Mouse (Mus musculus) midbrain, embryonic 11.5 days (tissue): ENCODE measurements around the gene Itga4. TPM values are rescaled to one million over a fixed set of nuclear protein-coding genes. Genes with fewer than 3 reads are reported as not detected.

ENCODE experiments used
- ATAC-seq: fragments of 200-750 bp; cut with Nextera tagmentation; 2 replicates; pipeline ENCODE4 v1.8.0; 2017; ENCODE audit warnings: moderate TSS enrichment, moderate library complexity; ENCODE audit not compliant: low FRiP score
- DNase-seq: peaks from one replicate; pipeline ENCODE4 v3.0.0; 2015; ENCODE audit warnings: low spot score; ENCODE audit errors: missing footprints
- H3K27ac ChIP-seq: fragments of 300-500 bp; sonication (generic); 2 replicates; pipeline ENCODE4 v1.5.1; 2014; ENCODE audit warnings: low read depth, low read length
- H3K27me3 ChIP-seq: fragments of 300-500 bp; sonication (generic); 2 replicates; pipeline ENCODE4 v1.6.1; 2014; ENCODE audit warnings: mild to moderate bottlenecking, low read length, moderate library complexity, mixed read lengths; ENCODE audit not compliant: control insufficient read depth, insufficient read depth
- H3K36me3 ChIP-seq: fragments of 300-500 bp; sonication (generic); 2 replicates; pipeline ENCODE4 v1.6.1; 2014; ENCODE audit warnings: mild to moderate bottlenecking, low read length, moderate library complexity, mixed read lengths; ENCODE audit not compliant: control insufficient read depth, insufficient read depth
- H3K4me1 ChIP-seq: fragments of 300-500 bp; sonication (generic); 2 replicates; pipeline ENCODE4 v1.6.1; 2014; ENCODE audit warnings: low read length; ENCODE audit not compliant: control insufficient read depth, insufficient read depth
- H3K4me2 ChIP-seq: fragments of 300-500 bp; sonication (generic); 2 replicates; pipeline ENCODE4 v1.6.1; 2014; ENCODE audit warnings: mild to moderate bottlenecking, moderate library complexity
- H3K4me3 ChIP-seq: fragments of 300-500 bp; sonication (generic); 2 replicates; pipeline ENCODE4 v1.5.1; 2014; ENCODE audit warnings: low read depth, low read length
- H3K9ac ChIP-seq: fragments of 300-500 bp; sonication (generic); 2 replicates; pipeline ENCODE4 v1.6.1; 2014; ENCODE audit warnings: low read length
- H3K9me3 ChIP-seq: fragments of 300-500 bp; sonication (generic); 2 replicates; pipeline ENCODE4 v1.6.1; 2016; ENCODE audit warnings: low read length; ENCODE audit not compliant: control insufficient read depth
- WGBS: fragments of 180-500 bp; shearing (Covaris S2); extraction: QIAGEN DNeasy Blood & Tissue Kit; methylation state at CpG from one replicate; pipeline ENCODE4 v1.1.7; 2014; 5-methylcytosine and 5-hydroxymethylcytosine counted together
- polyA plus RNA-seq: library from polyadenylated mRNA; unstranded; fragments of >200 nt; fragmentation: Nextera tagmentation; extraction: Ambion mirVana; gene quantifications from 2 replicates; pipeline ENCODE4 v1.2.1, GENCODE M21; 2014

Itga4 gene
- polyA plus RNA-seq, 1 experiment from 2014 or later, result 8.6 TPM

DNA sequence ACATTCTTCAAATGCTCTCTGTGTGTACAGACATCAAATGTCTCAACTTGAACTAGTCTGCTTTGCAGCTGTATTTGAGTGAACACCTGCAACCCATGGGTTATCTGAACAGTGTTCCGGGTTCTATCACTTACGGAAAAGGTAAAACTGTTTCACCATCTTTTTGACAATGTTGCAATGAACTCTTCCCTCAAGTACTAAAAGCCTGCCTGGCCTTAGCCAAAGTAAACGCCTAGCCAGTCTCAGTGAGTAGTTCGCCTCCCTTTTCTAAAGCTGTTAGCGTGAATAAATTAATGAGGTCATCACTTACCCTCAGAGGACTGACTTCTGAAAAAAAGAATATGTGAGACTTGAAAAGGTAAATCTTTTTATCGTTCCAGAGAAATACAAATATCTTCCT, 18.0 kb upstream of the Itga4 start:
- 75% methylated on average over 6 of the region's 6 CpGs for WGBS
- H3K9ac ChIP-seq, result no peak overlapping the region

DNA sequence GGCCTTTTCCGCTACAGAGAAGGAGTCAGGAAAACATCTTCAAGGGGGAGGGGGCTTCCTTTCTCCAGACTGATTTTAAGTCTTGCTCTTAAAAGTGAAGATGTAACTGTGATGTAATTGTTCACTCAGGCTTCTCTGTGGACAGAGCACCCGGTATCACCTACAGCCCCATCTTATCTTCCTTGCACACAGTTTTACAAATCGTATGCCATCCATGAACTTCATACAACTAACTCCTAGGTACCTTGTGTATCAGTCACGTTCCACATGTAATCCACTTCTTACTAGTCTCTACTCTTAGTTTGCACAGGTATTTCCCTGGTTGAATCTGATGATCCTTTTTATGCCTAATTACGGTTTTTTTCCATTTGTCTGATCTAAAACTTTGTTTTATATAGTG, 10.9 kb upstream of the Itga4 start:
- Histone ChIP-seq H3K27me3 (no peaks in the 10 kb centered on the region), H3K4me3 (no peak overlapping the region), H3K27ac (no peak overlapping the region), H3K9me3 (no peaks in the 10 kb centered on the region), H3K9ac (no peak overlapping the region), H3K4me1 (no peaks in the 10 kb centered on the region), H3K4me2 (no peak overlapping the region), H3K36me3 (no peaks in the 10 kb centered on the region)
- WGBS, result 85% methylated on average over 5 of the region's 5 CpGs
- no peak for DNase-seq
- ATAC-seq, result no peak

More for the DNA sequence above, 18.0 kb upstream of the Itga4 start:
- Histone ChIP-seq H3K4me2 (no peak overlapping the region), H3K4me1 (no peaks in the 10 kb centered on the region), H3K36me3 (no peaks in the 10 kb centered on the region), H3K27me3 (no peaks in the 10 kb centered on the region), H3K27ac (no peak overlapping the region), H3K4me3 (no peak overlapping the region), H3K9me3 (no peaks in the 10 kb centered on the region)
- ATAC-seq, result 0 out of 2 replicates have a peak, but pooled peaks have one; percentile 22
- no peak for DNase-seq

DNA sequence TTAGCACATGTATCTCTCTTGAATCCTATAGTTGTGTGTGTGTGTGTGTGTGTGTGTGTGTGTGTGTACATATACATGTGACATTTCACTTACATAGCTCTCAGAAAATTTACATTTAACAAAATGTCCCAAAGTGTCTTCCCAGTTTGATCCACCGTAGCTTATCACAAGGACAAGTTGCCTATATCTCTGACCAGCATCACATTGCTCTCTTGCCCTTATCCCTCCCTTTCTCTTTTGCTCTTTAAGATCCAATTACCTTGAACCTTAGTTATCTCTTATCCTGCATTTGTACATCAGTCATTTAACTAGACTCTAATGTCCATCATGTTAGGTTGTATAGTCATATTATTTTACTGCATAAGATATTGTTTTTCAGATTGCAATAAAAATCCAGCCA, 10.5 kb upstream of the Itga4 start:
- no peaks in the 10 kb centered on the region for H3K9me3 ChIP-seq
- no peaks in the 10 kb centered on the region for H3K4me1 ChIP-seq
- H3K9ac ChIP-seq, result no peak overlapping the region
- no peaks in the 10 kb centered on the region for H3K27me3 ChIP-seq
- no peak for DNase-seq
- ATAC-seq, result no peak
- WGBS, result 97% methylated on average over 1 of the region's 1 CpGs
- no peak overlapping the region for H3K4me3 ChIP-seq
- H3K27ac ChIP-seq, result no peak overlapping the region
- no peaks in the 10 kb centered on the region for H3K36me3 ChIP-seq
- no peak overlapping the region for H3K4me2 ChIP-seq

DNA sequence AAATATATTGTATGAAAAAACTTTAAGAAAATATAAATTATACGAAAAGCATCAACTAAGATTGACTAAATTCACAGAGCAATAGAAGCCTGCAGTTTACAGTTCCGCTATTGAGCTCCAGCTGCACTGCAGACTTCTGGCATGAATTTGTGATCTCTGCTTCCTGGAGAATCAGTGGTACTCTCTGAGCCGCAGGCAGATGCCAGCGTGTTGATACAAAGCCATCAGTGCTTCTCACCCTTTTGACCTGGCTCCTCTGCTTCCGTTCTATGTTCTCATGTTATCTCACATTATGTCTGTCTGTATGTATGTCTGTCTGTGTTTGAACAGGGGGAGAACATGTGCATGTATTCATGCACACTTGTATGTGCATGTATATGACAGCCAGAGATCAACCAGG, 6.9 kb upstream of the Itga4 start:
- Histone ChIP-seq H3K9me3 (no peaks in the 10 kb centered on the region), H3K27ac (no peak overlapping the region), H3K36me3 (no peaks in the 10 kb centered on the region), H3K4me2 (no peak overlapping the region), H3K4me1 (no peaks in the 10 kb centered on the region), H3K9ac (no peak overlapping the region), H3K27me3 (no peaks in the 10 kb centered on the region), H3K4me3 (no peak overlapping the region)
- DNase-seq (no peak), ATAC-seq (no peak)
- WGBS, result 84% methylated on average over 5 of the region's 5 CpGs

DNA sequence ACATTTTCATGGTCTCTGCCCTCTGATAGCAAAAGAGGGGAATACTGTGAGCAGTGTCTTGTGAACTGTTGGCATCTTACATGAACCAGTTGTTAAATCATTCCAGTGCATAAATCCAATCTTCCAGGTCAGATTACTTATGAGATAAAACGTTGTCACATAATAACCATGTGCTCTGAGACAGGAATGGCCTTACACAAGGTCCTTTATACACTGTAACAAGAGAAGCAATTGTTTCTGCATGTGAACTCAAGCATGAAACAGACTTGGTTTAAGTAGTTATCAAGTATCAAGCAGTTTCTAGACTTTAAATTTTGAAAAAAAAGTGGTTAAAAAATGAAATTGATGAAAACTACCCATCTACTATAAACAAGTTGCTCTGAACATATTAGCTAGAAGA, 4.7 kb upstream of the Itga4 start:
- DNase-seq, result no peak
- H3K4me2 ChIP-seq, result no peak overlapping the region
- H3K36me3 ChIP-seq, result no peaks in the 10 kb centered on the region
- ATAC-seq, result no peak
- no peak overlapping the region for H3K27ac ChIP-seq
- no peaks in the 10 kb centered on the region for H3K4me1 ChIP-seq
- H3K4me3 ChIP-seq, result no peak overlapping the region
- no peak overlapping the region for H3K9ac ChIP-seq
- 40% methylated on average over 1 of the region's 1 CpGs for WGBS
- H3K9me3 ChIP-seq, result no peaks in the 10 kb centered on the region
- no peaks in the 10 kb centered on the region for H3K27me3 ChIP-seq

DNA sequence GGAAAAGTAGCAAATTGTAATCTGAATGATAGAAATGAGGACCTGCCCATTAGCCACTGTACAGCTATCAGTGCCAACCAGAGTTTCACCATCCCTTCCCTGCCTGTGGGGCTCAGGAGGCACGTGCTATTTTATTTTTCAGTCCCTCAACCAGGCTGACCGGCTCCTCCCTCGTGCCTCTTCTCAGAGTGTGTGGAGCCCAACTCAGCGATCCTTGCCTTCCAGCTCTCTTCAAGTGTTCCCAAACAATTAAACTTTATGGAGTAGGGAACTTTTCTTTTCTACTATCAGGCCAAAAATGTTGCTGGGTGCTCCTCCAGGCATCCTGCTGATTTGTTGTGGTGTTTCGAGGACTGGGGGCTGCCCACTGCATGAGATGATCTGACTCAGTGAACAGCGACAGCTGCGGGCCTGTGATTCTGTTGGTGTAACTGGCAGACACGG, 1.4 kb upstream of the Itga4 start:
- no peaks in the 10 kb centered on the region for H3K9me3 ChIP-seq
- H3K27me3 ChIP-seq, result peaks cover 2% of the 10 kb centered on the region; the same call in 1 of the 2 replicates
- H3K36me3 ChIP-seq, result no peaks in the 10 kb centered on the region
- 50% methylated on average over 8 of the region's 8 CpGs for WGBS
- no peak overlapping the region for H3K9ac ChIP-seq
- no peak for ATAC-seq
- peak; percentile 69 for DNase-seq
- H3K4me2 ChIP-seq, result no peak overlapping the region
- H3K4me3 ChIP-seq, result no peak overlapping the region
- peaks cover 4% of the 10 kb centered on the region; the same call in 1 of the 2 replicates for H3K4me1 ChIP-seq
- H3K27ac ChIP-seq, result no peak overlapping the region

DNA sequence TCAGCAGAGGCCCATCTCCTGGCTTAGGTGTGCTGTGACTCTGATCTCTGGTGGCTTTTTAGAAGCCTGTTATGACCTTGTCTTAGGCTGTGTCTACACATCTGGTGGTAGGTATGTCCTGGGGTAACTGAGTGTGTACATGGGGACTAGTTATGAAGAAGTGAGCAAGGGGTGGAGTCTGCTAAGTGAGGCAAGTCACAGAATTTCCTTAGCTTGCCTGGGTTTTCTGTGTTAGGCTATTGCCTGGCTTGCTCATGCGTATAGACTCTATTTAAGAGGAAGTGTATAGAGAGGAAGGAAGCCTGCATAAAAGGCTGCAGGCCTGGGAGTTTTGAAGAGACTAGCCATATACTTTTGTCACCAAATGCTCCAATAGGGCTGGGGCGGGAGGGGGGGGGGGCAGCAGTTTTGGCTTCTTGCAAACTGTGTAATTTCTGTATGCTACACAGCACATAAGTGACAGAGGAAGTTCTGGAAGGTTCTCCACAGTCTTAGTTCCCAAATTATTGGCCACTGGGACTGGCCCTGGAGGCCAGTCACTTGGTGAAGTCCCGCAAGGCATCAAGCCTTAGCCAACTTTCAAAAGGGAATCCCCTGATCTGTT, 536 bp upstream of the Itga4 start:
- peaks cover 2% of the 10 kb centered on the region; the same call in 1 of the 2 replicates for H3K27me3 ChIP-seq

DNA sequence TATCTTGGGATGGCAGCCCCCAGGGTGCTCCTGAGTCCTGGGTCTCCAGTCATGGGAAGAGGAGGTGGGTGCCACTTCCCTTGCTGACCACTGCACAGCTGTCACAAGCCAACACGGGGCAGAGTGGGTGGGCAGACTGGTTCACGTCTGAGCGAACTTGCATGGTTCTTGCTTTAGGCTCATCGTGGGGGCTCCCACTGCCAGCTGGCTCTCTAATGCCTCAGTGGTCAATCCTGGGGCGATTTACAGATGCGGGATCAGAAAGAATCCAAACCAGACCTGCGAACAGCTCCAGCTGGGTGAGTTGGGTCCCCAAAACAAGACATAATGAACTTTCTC, 744 bp downstream of the Itga4 start:
- Histone ChIP-seq H3K4me1 (peaks cover 4% of the 10 kb centered on the region; the same call in 1 of the 2 replicates), H3K4me3 (peak overlapping the region; percentile 49), H3K27me3 (peaks cover 2% of the 10 kb centered on the region; the same call in 1 of the 2 replicates), H3K9me3 (no peaks in the 10 kb centered on the region), H3K36me3 (no peaks in the 10 kb centered on the region), H3K4me2 (peak overlapping the region; percentile 86), H3K9ac (peak overlapping the region; percentile 59), H3K27ac (no peak overlapping the region)
- 8% methylated on average over 7 of the region's 7 CpGs for WGBS
- peak; percentile 91 for DNase-seq
- ATAC-seq, result peak; percentile 47

More for the DNA sequence above, 536 bp upstream of the Itga4 start:
- Histone ChIP-seq H3K4me2 (peak overlapping the region; percentile 86), H3K36me3 (no peaks in the 10 kb centered on the region), H3K9me3 (no peaks in the 10 kb centered on the region), H3K4me3 (no peak overlapping the region; the same call in 1 of the 2 replicates), H3K27ac (no peak overlapping the region), H3K9ac (0 out of 2 replicates have a peak overlapping the region, but pooled peaks have one; percentile 59), H3K4me1 (peaks cover 4% of the 10 kb centered on the region; the same call in 1 of the 2 replicates)
- ATAC-seq (peak; percentile 42), DNase-seq (peak; percentile 82)
- 51% methylated on average over 3 of the region's 3 CpGs for WGBS

DNA sequence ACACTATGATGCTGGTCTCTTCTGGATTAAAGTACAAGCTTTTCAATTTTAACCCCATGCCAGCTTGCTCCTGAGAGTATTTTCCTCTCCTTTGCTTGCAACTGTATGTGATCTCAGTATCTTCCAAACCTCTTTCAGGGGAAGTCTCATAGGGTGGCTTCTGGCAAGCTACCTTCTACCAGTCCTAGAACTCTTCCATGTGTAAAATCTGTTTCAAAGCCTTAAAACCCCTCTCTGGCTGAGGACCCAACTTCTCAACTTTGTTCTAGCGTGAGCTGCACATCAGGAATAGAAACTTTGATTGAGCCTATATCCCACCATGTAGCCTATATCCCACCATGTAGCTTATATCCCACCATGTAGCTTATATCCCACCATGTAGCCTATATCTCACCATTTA, 1.1 kb downstream of the Itga4 start:
- Histone ChIP-seq H3K27me3 (peaks cover 2% of the 10 kb centered on the region; the same call in 1 of the 2 replicates), H3K27ac (no peak overlapping the region), H3K36me3 (no peaks in the 10 kb centered on the region), H3K9ac (peak overlapping the region; percentile 59), H3K9me3 (no peaks in the 10 kb centered on the region), H3K4me1 (peaks cover 4% of the 10 kb centered on the region; the same call in 1 of the 2 replicates), H3K4me3 (peak overlapping the region; percentile 49; the same call in 1 of the 2 replicates), H3K4me2 (peak overlapping the region; percentile 86)
- ATAC-seq, result no peak
- WGBS, result 80% methylated on average over 1 of the region's 1 CpGs
- no peak for DNase-seq
